Mouse (Mus musculus): Measurements from ENCODE around the gene Pthlh.
A peak's percentile ranks its signal among the peaks of the same experiment; 100 is the strongest.
"Not testable (repeated sequence)": the region's sequence is repeated elsewhere in the genome, so short reads cannot be mapped to it uniquely, and the experiment has no call there.

Pthlh gene

GRCm38 (mm10) chr6:147263587-147264565 lies at the start of gene Pthlh:
Pthlh (minus strand) TSS chr6:147264183.
- DNase-seq: peak; percentile 74

GRCm38 (mm10) chr6:147313331-147313730 lies 49.3 kb upstream of the Pthlh start:
- no peak for DNase-seq

GRCm38 (mm10) chr6:147310435-147310978 lies 46.5 kb upstream of the Pthlh start:
- DNase-seq: no peak

- DNase-seq: no peak
These were observed 46.1 kb upstream of the Pthlh start for GRCm38 (mm10) chr6:147310035-147310434.

GRCm38 (mm10) chr6:147304236-147304635 lies 40.3 kb upstream of the Pthlh start:
- DNase-seq: not testable (repeated sequence)

GRCm38 (mm10) chr6:147299607-147300006 lies 35.6 kb upstream of the Pthlh start:
- DNase-seq: no peak

- no peak for DNase-seq
These were observed 15.3 kb upstream of the Pthlh start for GRCm38 (mm10) chr6:147279309-147279708.

GRCm38 (mm10) chr6:147268143-147268790 lies 4.3 kb upstream of the Pthlh start:
- peak; percentile 70 for DNase-seq

- no peak for DNase-seq
These were observed 2.5 kb upstream of the Pthlh start for GRCm38 (mm10) chr6:147266466-147266865.

- peak; percentile 23 for DNase-seq
These were observed 805 bp downstream of the Pthlh start for GRCm38 (mm10) chr6:147263178-147263577.

- no peak for DNase-seq
These were observed 2.4 kb downstream of the Pthlh start for GRCm38 (mm10) chr6:147261616-147262015.

- no peak for DNase-seq
These were observed 3.2 kb downstream of the Pthlh start for GRCm38 (mm10) chr6:147260766-147261165.

GRCm38 (mm10) chr6:147247782-147248181 lies 16.2 kb downstream of the Pthlh start:
- DNase-seq: no peak

GRCm38 (mm10) chr6:147244294-147244693 lies 19.7 kb downstream of the Pthlh start:
- no peak for DNase-seq

GRCm38 (mm10) chr6:147243655-147244054 lies 20.3 kb downstream of the Pthlh start:
- no peak for DNase-seq

- DNase-seq: no peak
These were observed 22.4 kb downstream of the Pthlh start for GRCm38 (mm10) chr6:147241541-147241940.

- peak; percentile 78 for DNase-seq
These were observed 23.7 kb downstream of the Pthlh start for GRCm38 (mm10) chr6:147240203-147240804.

- DNase-seq: no peak
These were observed 37.3 kb downstream of the Pthlh start for GRCm38 (mm10) chr6:147226696-147227095.

- DNase-seq: no peak
These were observed 44.9 kb downstream of the Pthlh start for GRCm38 (mm10) chr6:147219099-147219498.

GRCm38 (mm10) chr6:147216156-147216555 lies 47.8 kb downstream of the Pthlh start:
- DNase-seq: no peak

GRCm38 (mm10) chr6:147207821-147208330 lies 56.1 kb downstream of the Pthlh start:
- no peak for DNase-seq

All from kidney, postnatal 10 days (tissue).